Mouse (Mus musculus): ENCODE measurements around the gene Hnrnpc.

Hnrnpc gene

DNA sequence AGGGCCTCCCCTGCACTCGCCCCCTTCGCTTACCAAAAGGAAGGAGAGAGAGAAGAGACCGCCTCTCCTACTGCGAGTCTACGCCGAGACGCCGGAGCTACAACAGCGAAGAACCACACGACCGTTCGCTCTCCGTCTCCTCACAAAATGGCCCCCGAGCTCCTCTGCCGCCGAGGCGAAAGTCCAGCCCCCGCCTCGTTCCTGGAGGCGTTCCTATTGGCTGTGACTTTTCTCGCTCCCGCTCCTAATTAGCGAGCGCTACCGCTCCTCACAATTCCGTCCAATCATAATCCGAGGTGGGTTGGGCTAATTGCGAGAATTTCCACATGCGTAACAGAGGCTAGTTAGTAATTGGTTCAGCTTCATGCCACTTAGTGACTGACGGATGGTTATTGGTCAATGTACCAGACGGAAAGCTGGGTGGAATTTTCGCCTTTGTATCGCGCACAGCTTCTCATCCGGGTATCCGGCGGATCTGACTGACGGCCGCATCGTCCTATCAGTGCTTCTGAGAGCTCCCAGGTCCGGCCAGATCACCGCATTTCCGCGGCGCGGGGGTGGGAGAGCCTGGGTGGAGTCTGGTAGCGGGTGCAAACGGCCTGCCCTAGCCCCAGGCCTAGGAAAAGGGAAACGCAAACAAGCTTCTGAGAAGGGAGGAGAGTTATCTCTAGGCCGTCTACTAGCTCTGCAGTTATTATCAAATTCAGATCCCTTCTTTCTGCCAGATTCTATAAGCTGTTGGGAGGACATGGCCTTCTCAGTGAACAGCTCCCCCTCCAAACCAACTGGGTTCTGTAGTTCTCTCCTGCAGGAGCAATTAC lies at the start of gene Hnrnpc:
Hnrnpc (minus strand) TSS at position 173 of the 821 bp plus-strand sequence.
- in situ Hi-C loops (cut with MboI; ENCODE audit: unreplicated experiment in 2 of 2): loop anchor here in 1 of 2 experiments (10.0 kb wide), 1 partner anchor 89 kb away; the partner anchor contains the start of gene Tmem253

DNA sequence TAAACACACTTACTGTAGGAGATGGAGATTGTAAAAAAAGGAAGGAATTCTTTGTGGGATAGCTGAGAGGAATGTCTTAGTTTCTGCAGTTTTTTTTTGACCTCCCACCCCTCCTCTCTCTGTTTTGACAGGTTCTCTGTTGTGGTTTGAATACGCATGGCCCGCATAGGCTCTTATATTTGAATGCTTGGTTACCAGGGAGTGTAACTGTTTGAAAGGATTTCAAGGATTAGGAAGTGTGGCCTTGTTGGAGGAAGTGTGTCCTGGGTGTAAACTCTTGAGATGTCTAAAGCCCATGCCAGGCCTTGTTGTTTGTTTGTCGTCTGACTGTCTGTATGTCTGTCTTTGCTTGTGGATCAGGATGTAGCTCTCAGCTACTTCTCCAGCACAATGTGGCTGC lies 48.8 kb upstream of the Hnrnpc start:
- in situ Hi-C loops (cut with MboI; ENCODE audit: unreplicated experiment in 2 of 2): no loop called here

DNA sequence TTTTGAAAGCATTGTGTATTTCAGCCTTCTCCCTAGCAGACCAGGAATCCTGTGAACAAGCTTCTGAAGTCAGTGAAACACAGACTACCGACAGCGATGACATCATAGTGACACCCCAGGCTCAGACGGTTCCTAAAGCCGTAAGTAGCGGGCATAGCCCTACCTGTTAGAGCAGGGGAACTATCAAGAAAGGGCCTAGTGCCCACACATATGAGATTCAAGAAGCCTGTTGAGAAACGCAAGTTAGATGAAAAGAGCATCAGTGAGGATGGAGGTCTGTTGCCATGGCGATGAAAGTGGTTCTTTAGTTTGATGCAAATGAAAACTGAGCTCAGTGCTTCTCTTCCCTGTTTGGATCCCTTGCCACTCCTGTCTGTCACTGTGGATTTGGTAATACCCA lies 48.4 kb upstream of the Hnrnpc start:
- in situ Hi-C loops (cut with MboI; ENCODE audit: unreplicated experiment in 2 of 2): no loop called here

DNA sequence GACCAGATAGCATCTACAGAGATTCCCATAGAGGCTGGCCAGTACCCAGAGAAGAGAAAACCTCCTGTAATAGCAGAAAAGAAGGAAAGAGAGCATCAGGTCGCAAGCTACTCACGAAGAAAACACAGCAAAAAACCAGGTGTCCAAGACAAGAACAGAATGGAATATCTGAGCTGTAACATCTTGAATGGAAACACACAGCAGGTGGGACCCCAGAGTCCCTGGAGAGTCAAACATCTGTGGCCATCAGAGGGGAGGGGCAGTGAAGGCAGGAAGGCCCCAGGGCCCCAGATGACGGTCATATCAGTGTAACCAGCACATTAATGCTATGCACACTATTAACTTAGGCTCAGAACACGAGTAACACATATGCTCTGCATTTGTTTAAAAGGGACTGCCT lies 46.1 kb upstream of the Hnrnpc start:
- in situ Hi-C loops (cut with MboI; ENCODE audit: unreplicated experiment in 2 of 2): no loop called here

DNA sequence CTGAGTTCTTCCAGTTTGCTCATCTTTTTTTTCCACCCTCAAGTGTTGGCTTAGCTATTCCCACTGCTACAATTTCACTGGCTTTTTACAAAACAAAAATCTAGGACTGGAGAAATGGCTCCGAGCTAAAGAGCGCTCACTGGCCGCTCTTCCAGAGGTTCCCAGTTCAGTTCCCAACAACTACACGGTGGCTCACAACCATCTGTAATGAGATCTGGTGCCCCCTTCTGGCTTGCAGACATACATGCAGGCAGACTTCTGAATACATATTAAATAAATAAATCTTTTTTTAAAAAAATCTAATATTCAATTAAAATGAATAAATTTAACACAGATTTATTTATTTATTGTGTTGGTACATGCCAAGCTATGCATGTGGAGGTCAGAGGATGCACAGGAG lies 42.7 kb upstream of the Hnrnpc start:
- in situ Hi-C loops (cut with MboI; ENCODE audit: unreplicated experiment in 2 of 2): no loop called here

DNA sequence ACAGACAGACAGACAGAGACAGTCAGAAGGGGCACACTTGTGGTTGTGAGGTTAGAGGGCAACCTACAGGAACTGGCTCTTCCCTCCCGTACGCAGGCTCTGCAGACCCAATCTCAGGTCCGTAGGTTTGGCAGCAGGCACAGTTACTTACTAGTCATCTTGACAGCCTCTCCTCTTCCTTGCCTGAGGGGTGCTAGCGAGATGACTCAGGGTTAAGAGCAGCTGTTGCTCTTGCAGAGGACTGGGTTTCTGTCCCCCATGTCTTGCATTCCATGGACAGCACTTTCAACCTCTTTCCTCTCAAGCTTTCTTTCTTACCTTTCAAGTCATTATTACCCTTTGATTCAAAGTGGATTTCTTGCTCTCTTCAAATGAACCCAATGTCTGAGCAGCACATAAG lies 40.3 kb upstream of the Hnrnpc start:
- in situ Hi-C loops (cut with MboI; ENCODE audit: unreplicated experiment in 2 of 2): no loop called here

DNA sequence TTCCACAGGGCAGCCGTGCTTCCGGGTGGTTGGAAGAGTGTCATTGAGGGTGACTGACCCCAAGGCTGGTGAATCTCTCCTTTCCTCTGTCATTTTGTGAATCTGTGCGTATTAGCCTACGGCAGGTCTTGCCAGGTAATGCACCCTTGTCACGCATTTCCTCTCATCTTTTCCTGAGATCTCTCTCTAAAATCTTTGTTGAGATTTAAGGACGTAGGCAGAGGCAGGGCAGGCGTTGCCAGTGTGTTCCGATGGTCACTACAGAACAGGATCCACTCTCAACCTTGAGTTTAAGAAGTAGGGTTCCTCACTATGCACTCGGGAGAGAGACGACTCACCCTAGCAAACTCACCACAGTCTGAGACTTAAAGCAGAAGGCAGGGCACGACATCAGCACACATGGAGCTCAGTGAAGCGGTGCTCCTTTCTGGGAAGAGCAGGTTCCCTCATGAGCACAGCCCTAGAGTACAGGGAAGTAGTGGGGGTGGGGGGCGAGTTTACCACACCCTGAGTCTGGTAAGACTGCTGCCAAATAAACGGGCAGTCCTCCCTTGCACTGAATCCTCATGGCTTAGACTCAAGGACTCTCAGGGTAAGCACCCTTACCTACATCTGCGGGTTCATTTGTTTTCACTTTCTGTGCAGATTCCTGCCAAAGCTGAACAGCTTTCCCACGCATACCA lies 37.8 kb upstream of the Hnrnpc start:
- in situ Hi-C loops (cut with MboI; ENCODE audit: unreplicated experiment in 2 of 2): no loop called here

DNA sequence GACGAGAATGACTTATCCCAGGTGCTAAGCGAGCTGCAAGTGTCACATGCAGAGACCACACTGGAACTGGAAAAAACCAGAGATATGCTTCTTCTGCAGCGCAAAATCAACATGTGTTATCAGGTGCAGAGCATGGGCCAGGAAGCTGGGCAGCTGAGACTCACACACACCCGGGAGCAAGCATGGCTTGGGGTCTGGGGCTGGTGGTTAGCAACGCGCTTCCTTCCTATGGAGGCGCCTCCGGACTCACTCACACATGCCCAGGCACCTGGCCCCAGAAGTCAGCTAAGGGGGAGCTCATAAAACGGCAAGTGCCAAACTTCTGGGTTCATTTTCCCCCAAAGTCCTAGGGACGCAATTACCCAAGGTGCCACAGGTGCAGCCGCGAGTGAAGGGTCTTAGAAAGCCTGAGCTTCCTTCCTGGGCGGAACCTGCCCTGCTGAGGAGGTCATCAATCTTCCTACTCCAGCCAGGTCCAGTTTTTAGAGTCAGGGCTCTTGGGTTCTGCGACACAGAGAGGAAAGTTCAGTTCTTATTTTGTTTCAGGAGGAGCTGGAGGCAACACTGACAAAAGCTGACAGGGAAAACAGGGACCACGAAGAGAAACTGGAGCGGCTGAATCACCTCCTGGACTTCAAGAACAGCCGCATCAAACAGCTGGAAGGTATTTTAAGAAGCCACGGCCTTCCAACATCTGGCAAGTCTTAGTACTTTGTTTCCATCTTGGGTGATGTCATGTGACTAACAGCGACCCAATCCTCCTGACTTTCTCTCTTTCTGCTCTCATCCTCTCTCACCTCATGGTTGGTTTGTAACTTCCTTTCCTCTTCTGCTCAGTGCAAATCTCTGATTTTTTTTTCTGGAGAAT lies 37.0 kb upstream of the Hnrnpc start:
- in situ Hi-C loops (cut with MboI; ENCODE audit: unreplicated experiment in 2 of 2): no loop called here

DNA sequence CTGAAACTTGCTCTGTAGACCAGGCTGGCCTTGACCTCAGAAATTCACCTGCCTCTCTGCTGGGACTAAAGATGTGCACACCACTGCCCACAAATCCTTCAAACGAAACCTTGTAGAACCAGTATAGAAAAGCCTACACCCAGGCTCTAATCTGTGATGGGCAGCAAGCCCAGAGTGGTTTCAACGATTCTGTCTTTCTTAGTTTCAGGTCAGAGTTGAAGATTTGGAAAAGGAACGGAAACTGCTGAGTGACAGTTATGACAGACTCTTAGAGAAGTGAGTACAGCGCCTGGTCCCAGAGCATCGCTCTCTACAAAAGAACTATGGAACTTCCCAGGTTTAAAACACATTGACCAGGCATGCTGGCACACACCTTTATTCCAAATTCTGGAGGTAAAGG lies 29.8 kb upstream of the Hnrnpc start:
- in situ Hi-C loops (cut with MboI; ENCODE audit: unreplicated experiment in 2 of 2): loop anchor here in 1 of 2 experiments (5.0 kb wide), 1 partner anchor 34 kb away; no protein-coding TSS in a partner anchor

DNA sequence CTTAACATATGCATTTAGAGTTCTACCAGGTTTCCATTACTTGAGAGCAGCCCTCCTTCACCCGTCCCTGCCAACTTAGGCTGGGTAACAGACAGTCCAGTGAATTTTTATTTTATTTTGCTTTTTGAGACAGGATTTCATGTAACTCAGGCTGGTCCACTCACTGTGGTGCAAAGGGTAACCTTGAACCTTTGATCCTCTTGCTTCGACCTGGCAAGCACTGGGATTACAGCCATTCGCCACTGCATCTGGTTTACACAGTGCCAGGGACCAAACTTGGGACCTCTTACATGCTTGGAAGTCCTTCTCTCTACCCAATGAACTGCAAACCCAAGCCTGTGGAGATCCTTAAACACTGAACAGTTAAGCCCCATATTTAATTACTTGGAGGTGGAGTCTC lies 20.8 kb upstream of the Hnrnpc start:
- in situ Hi-C loops (cut with MboI; ENCODE audit: unreplicated experiment in 2 of 2): loop anchor here (5.0 to 10.0 kb wide), 3 partner anchors 68 to 220 kb away; no protein-coding TSS in a partner anchor

DNA sequence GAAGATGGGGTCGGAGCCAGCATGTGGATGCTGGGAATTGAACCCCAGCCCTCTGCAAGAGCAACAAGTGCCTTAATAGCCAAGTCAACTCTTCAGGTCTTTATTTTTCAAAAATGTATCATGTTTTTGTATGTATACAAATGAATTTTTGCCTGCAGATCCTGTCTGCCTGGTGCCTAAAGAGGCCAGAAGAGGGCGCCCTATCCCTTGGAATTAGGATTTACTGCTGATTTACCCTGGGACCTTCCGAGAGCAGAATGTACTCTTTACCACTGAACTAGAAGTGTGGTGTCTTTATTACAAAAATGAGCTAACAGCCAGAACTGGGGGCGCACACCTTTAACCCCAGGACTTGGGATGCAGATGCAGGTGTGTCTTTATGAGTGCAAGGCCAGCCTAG lies 20.1 kb upstream of the Hnrnpc start:
- in situ Hi-C loops (cut with MboI; ENCODE audit: unreplicated experiment in 2 of 2): loop anchor here (5.0 to 10.0 kb wide), 2 partner anchors 213 to 219 kb away; no protein-coding TSS in a partner anchor

DNA sequence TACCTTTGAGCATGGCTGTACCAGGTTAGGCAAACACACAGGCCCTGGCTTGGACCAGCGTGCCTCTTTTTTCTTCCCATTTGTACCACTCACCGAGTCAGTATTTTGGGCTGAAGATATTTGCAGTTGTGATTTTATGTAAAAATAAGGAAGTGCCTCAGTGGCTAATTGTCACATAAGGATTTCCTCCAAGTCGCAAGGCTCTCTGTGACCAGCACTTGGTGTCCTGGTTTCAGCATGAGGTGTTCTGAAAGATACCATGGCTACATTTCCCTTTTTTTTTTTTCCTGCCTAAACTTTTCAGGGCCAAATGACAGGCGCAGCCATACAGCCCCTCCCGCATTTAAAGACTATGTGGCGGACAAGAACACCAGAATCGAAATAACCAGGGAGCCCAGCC lies 16.3 kb upstream of the Hnrnpc start:
- in situ Hi-C loops (cut with MboI; ENCODE audit: unreplicated experiment in 2 of 2): loop anchor here (5.0 to 10.0 kb wide), 2 partner anchors 215 to 217 kb away; no protein-coding TSS in a partner anchor

DNA sequence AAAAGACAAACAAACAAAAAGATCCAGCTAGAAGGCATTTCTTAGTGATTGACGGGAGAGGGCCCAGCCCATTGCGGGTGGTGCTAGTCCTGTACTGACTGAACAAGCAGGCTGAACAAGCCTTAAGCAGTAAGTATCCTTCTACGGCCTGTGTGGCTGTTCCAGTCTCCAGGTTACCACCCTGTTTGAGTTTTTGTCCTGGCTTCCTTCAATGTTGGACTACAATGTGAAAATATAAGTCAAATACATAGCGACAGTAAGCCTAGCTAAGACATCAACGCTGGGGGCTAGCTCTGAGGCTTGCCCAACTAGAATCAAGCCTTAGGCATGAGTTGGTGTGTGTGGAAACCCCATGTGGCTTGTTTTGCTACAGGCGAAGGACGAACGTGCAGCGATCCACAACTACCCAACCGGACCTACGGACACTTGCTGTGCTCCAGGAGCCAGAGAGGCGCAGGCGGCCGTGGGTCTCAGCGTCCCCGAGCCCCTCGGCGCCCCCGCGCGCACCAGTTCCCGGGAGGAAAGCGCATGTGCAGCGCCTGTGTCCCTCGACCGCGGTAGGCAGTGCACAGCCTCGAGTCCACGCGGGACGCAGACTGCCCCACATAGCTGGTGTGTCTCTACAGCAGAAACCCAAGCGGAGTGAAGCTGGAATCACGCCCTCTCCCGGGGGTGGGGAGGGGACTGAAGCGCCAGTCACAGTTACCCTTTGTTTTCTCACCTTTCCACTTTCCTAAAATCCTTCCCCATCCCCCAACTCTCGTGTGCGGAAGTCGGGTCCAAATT lies 15.2 kb upstream of the Hnrnpc start:
- in situ Hi-C loops (cut with MboI; ENCODE audit: unreplicated experiment in 2 of 2): no loop called here

DNA sequence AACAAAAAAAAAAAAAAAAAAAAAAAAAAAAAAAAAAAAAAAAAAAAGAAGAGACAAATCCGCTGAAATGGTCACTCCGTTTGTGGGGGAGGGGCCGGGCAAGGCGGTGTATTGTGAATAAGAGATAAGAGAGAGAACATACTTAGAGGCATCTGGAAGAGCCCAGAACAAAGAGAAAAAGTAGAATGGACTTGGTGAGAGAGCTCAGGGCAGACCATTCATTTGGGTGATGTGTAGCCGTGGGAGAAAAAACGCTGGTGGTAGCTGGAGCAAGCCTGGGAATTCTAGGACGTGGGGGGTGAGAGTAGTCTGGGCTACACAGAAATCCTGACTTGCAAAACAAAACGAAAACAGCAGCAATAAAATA lies 14.6 kb upstream of the Hnrnpc start:
- in situ Hi-C loops (cut with MboI; ENCODE audit: unreplicated experiment in 2 of 2): no loop called here

DNA sequence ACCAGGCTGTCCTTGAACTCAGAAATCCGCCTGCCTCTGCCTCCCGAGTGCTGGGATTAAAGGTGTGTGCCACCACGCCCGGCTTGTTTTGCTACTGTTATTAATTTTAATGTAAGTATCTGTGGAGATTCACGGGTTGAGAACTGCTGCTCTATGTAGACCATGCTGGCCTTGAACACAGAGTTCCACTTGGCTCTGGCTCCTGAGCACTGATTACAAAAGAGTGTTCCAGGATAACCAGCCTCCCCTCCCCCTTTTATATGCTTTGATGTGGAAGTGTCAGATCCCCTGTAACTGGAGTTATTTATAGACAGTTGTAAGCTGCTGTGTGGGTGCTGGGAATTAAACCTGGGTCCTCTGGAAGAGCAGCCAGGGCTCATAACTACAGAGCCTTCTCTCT lies 13.4 kb upstream of the Hnrnpc start:
- in situ Hi-C loops (cut with MboI; ENCODE audit: unreplicated experiment in 2 of 2): no loop called here

DNA sequence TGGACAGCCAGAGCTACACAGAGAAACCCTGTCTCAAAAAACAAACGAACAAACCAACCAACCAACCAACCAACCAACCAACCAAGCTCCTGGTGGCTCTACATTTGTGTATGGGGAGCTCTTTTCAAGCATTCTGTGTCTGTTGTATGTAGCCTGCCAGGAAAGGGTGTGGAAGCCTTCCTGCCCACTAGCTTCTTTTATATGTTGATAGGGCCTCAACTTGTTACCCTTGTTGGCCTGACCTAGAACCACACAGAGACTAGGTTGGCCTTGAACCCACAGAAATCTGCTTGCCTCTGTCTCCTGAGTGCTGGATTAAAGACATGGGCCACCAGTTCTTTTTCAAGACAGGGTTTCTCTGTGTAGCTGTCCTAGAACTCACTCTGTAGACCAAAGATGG lies 10.3 kb upstream of the Hnrnpc start:
- in situ Hi-C loops (cut with MboI; ENCODE audit: unreplicated experiment in 2 of 2): no loop called here

DNA sequence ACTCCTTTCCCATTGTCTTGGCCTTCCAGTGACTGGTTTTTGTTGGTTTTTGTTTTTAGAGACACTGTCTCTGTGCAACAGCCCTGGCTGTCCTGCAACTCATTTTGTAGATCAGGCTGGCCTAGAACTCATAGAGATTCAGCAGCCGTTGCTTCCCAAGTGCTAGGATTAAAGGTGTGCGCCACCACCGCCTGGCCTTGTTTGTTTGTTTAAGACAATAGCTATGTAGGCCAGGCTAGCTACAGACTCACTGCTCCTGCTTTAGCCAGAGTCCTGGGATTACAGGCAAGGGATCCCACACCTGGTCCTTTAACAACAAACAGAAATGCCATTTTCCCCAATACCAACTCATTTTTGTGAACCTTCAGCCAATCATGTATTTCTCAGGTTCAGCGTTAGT lies 6.5 kb upstream of the Hnrnpc start, which contains the start of gene Rpgrip1:
Rpgrip1 (plus strand) TSS at position 359 of the 400 bp plus-strand sequence.
- in situ Hi-C loops (cut with MboI; ENCODE audit: unreplicated experiment in 2 of 2): no loop called here

DNA sequence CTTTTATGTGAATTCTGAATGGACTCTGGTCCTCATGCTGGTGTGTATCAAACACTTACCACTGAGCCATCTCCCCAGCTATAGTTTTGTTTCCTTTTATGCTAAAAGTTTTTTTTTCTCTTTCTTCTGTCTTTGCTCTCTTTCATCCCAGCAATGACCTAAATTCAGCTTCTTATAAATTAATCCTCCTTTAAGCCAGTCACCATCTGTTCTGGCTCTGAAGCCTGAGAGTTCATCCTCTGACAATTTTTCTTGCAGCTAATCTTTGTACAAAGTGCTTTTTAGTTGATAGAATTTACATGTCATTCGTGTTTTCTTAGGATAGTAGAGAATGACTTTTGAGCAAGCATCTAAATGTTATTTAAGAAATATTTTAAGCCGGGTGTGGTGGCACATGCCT lies 4.2 kb upstream of the Hnrnpc start:
- in situ Hi-C loops (cut with MboI; ENCODE audit: unreplicated experiment in 2 of 2): loop anchor here in 1 of 2 experiments (10.0 kb wide), 1 partner anchor 93 kb away; the partner anchor contains the start of gene Tmem253

DNA sequence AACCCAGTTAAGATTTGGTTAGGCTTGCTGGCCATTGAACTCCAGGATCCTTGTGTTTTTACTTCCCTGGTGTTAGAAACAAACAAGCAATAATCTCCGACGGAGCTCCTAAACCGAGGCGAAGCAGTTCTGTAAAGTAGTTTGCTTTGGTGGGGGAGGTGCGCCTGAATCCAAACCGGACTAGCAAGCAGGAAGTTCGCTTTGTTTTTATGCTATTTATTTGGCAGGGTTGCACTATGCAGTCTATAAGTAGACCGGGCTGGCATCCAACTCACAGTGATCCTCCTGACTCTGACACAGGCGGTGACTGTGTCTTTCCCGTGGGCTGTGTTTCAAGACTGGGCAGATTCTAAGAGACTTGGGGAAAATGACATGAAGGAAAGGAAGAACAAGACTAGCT lies 2.9 kb upstream of the Hnrnpc start:
- in situ Hi-C loops (cut with MboI; ENCODE audit: unreplicated experiment in 2 of 2): loop anchor here in 1 of 2 experiments (10.0 kb wide), 1 partner anchor 92 kb away; the partner anchor contains the start of gene Tmem253

DNA sequence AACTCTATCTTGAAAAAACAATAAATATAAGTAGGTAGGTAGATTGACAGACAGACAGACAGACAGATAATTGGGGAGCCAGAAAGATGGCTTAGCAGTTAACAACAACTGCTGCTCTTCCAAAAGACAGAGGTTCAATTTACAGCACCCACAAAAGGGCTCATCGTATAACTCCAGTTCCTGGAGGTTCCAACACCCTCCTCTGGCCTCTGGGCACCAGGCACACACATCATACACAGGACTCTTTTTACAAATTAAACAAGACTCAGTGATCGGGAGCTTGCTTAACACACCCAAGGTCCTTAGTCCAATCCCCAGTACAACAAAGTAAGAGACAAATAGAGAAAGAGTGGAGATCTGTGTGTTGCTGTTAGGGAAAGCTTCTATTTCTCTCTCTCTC lies 1.5 kb upstream of the Hnrnpc start:
- in situ Hi-C loops (cut with MboI; ENCODE audit: unreplicated experiment in 2 of 2): loop anchor here in 1 of 2 experiments (10.0 kb wide), 1 partner anchor 91 kb away; the partner anchor contains the start of gene Tmem253

Data from v-Abl transformed pro-B cells (cell line).